Mouse (Mus musculus) bone marrow macrophage, adult 2 months (primary cell): ENCODE measurements around the gene 4931409K22Rik. TPM values are rescaled to one million over a fixed set of nuclear protein-coding genes. Genes with fewer than 3 reads are reported as not detected.
A peak's percentile ranks its signal among the peaks of the same experiment; 100 is the strongest.

Source experiments
- H3K27ac ChIP-seq: 2 replicates; pipeline ENCODE4 v1.5.1; 2012; ENCODE audit warnings: low read depth, low read length; ENCODE audit not compliant: insufficient read depth
- H3K4me1 ChIP-seq: 2 replicates; pipeline ENCODE4 v1.6.1; 2012; ENCODE audit warnings: low read length; ENCODE audit not compliant: control insufficient read depth, insufficient read depth
- H3K4me3 ChIP-seq: 2 replicates; pipeline ENCODE4 v1.5.1; 2012; ENCODE audit warnings: mild to moderate bottlenecking, low read length, moderate library complexity; ENCODE audit not compliant: insufficient read depth
- CTCF ChIP-seq: IDR thresholded peaks from 2 replicates; pipeline ENCODE4 v1.5.1; 2012; ENCODE audit warnings: low read depth, mild to moderate bottlenecking, low read length, moderate library complexity
- POLR2A ChIP-seq: IDR thresholded peaks from 2 replicates; pipeline ENCODE4 v1.6.1; 2012; ENCODE audit warnings: mild to moderate bottlenecking, low read depth, low read length, borderline replicate concordance
- polyA plus RNA-seq: library from polyadenylated mRNA; stranded (reverse); fragments of >200 nt; gene quantifications from 2 replicates; pipeline ENCODE4 v1.2.4, GENCODE M21; 2012; ENCODE audit not compliant: missing spikeins, insufficient read depth, insufficient read length

4931409K22Rik gene
- polyA plus RNA-seq, 1 experiment: not detected

- H3K27ac ChIP-seq: no peak overlapping the region
- TF ChIP-seq POLR2A: no peak
- TF ChIP-seq CTCF: no peak
- H3K4me1 ChIP-seq: peaks cover 8% of the 10 kb centered on the region
- H3K4me3 ChIP-seq: peak overlapping the region; percentile 41
Observed at GRCm38 (mm10) chr5:24601071-24601835, 44.6 kb upstream of the 4931409K22Rik start.

DNA sequence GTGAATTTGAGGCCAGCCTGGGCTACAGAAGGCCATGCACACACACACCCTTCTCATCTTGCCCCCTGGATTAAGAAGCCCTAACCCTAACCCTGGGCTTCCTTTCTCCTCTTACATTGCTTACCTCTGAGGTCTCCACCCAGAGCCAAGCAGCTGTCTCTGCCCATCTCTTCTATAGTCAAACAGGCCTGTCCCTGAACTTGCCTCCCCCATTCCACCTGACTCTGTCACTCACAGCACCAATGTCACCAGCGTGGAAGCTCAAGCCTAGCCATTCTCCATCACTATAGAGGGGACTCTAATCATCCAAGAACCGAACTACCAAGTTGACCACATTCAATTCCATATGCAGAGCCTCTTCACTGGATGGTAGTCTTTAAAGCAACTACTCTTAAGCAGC lies 43.6 kb upstream of the 4931409K22Rik start:
- Histone ChIP-seq H3K27ac (no peak overlapping the region), H3K4me1 (peaks cover 10% of the 10 kb centered on the region), H3K4me3 (no peak overlapping the region)
- TF ChIP-seq CTCF: no peak
- TF ChIP-seq POLR2A: no peak

DNA sequence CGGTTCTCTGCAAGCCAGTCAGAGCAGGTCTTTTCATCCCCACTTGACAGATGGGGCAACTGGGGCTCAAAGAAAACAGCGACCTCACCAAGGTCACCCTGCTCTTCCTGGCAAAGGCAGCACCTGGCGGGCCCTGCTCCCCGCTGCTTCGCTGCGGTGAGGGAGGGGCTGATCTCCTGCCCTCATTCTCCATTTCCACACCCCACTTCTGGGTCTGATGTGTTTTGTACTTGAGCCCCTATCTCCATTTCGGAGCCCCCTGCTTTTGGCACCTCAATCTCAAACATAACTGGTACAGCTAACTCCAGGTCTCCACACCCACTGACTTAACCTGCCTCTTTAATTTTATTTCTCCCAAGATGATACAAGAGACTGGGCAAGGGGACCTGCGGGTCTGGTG lies 42.5 kb upstream of the 4931409K22Rik start:
- Histone ChIP-seq H3K4me1 (peaks cover 10% of the 10 kb centered on the region), H3K27ac (no peak overlapping the region), H3K4me3 (no peak overlapping the region)
- no peak for TF ChIP-seq POLR2A

DNA sequence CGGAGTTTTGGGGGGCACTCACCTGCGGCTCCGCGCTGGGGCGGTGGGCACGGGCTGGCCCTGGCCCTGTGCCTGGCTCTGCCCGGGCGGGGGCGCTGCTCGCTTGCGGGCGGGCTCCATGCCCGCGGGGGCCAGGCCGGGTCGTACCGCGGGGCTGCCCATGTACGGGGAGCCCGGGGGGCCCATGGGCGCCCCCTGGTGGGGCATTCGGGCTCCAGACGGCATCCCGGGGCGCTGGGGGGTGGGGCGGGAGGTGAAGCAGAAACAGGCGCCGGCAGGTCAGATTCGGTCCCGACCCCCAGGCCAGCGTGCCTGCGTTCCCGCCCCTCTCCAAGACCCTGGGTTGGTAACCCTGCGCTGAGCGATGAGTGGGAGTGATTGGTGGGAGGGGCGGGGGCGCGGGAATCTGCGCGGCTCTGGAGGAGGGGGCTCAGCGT lies 42.0 kb upstream of the 4931409K22Rik start:
- no peak overlapping the region for H3K27ac ChIP-seq
- no peak overlapping the region for H3K4me3 ChIP-seq
- H3K4me1 ChIP-seq: peaks cover 10% of the 10 kb centered on the region
- TF ChIP-seq CTCF (peak; percentile 29), POLR2A (no peak)

- H3K27ac ChIP-seq: no peak overlapping the region
Observed at GRCm38 (mm10) chr5:24597901-24598569, 41.4 kb upstream of the 4931409K22Rik start.

GRCm38 (mm10) chr5:24597221-24597728 lies 40.7 kb upstream of the 4931409K22Rik start:
- H3K4me1 ChIP-seq: peaks cover 10% of the 10 kb centered on the region
- TF ChIP-seq POLR2A (no peak), CTCF (no peak)
- H3K4me3 ChIP-seq: peak overlapping the region; percentile 36
- no peak overlapping the region for H3K27ac ChIP-seq

More at GRCm38 (mm10) chr5:24597901-24598569, 41.4 kb upstream of the 4931409K22Rik start:
- Histone ChIP-seq H3K4me1 (peaks cover 10% of the 10 kb centered on the region), H3K4me3 (no peak overlapping the region)
- TF ChIP-seq POLR2A: no peak
- TF ChIP-seq CTCF: no peak

DNA sequence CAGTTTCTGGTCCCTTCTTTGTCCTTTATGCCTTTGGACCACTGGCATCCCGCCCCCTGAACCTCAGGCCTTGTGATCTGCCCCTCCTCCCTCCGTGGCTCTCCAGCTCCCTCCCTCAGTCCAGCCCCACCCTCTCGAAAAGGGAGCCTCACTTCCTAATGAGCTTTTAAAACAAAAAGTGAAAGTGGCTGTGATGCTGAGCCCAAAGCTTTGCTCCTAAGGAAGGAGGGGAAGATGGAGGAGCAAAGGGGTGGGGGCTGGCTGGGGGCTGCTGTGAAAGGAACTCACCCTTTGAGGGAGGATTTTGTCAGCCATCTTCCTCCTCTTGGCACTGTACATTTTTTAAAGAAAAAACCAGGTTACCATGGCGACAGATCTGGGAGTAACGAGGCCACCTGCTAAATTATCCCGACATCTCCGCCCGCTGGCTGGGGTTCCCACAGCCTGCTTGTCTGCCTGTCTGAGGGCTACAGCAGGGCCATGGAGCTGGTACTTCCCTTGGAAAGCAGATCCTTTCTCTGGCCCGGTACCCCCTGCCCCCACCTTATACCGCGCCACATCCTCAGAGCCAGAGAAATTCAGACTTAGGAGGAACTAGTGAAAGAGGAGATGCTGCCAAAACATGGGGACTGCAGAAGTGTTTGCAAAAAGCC lies 40.0 kb upstream of the 4931409K22Rik start:
- Histone ChIP-seq H3K4me1 (peaks cover 10% of the 10 kb centered on the region), H3K27ac (no peak overlapping the region)

DNA sequence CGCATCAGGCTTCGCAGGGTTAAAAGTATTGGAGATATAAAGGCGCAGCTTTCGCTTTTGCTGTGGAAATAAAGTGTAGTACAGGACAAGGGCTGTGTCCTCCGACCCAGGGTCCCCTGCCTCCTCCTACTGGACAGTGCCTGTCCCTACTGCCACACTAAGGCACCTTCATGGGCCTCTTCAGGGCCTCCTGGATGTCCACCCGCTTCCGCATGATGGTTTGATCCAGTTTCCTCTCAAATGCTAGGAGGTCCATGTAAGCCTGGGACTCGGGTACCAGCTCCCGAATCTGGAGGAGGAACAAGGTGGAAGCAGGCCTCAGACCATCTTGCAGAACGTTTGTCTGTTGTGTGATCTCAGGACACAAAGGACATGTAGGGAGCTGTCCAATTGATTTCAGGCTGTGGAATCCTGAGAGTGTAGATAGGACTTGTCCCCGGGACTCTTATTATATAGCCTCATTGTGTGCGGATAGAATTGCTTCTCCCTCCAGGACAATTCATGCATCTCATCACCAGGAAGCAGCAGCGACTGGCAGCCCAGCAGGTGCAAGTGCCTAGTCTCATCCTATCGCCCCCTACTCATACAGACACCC lies 39.3 kb upstream of the 4931409K22Rik start:
- Histone ChIP-seq H3K27ac (no peak overlapping the region), H3K4me1 (peaks cover 10% of the 10 kb centered on the region), H3K4me3 (no peak overlapping the region)
- TF ChIP-seq CTCF (no peak), POLR2A (no peak)

More for the DNA sequence above, 40.0 kb upstream of the 4931409K22Rik start:
- TF ChIP-seq POLR2A (no peak), CTCF (no peak; the same call in 1 of the 2 replicates)
- H3K4me3 ChIP-seq: peak overlapping the region; percentile 36

DNA sequence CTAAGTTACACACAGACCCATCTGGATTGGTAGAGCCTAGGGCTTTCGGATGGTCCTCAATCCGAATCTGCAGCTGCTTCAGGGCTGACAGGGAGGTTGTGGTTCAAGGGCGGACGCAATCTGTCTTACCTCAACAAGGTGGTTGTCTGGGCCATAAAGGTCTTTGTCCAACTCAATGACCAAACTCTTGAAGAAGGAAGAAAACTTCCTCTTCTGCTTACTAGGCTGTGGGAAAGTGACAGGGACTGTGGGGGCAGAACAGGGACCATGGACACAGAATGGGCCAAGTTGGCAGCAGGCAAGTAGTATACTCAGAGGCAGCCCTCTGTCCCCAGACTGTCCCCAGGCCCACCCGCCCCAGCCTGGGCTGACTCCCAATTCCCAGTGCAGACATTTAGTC lies 38.7 kb upstream of the 4931409K22Rik start:
- Histone ChIP-seq H3K27ac (no peak overlapping the region), H3K4me3 (no peak overlapping the region), H3K4me1 (peaks cover 10% of the 10 kb centered on the region)
- no peak for TF ChIP-seq CTCF
- TF ChIP-seq POLR2A: no peak

GRCm38 (mm10) chr5:24594346-24594745 lies 37.7 kb upstream of the 4931409K22Rik start:
- H3K27ac ChIP-seq: no peak overlapping the region
- TF ChIP-seq CTCF: no peak
- TF ChIP-seq POLR2A: no peak
- peaks cover 10% of the 10 kb centered on the region for H3K4me1 ChIP-seq
- H3K4me3 ChIP-seq: no peak overlapping the region
